In genomic region chr7:6837297-6837925, GRCm38 (mm10) we compare ENCODE assay signal across 23 mouse cellular contexts.
DNase-seq lines count a peak whose midpoint lies in the region; ATAC-seq and TF ChIP-seq lines count a peak whose summit lies in the region.
"Had no signal": no experiment of that assay in that cellular context is flagged by ENCODE, and none has a peak within 500 bp of the region (broad histone marks: within the 10 kb centered on the region; RNA-seq: fewer than 3 reads in every experiment).

No protein-coding gene starts in this region.

- peak overlapping the region; percentile 53; the same call in 1 of the 2 replicates for H3K27ac ChIP-seq in forebrain, embryonic 10.5 days
- H3K27ac ChIP-seq in forebrain, embryonic 11.5 days (ENCODE audit: low read depth, low read length), result no peak overlapping the region
- no peak overlapping the region for H3K27ac ChIP-seq in midbrain, embryonic 11.5 days (ENCODE audit: low read depth, low read length)
- no peak overlapping the region for H3K27ac ChIP-seq in midbrain, postnatal 0 days (ENCODE audit: low read depth, low read length)
- peak overlapping the region; percentile 74 for H3K27ac ChIP-seq in limb, embryonic 11.5 days (replicated peaks; ENCODE audit: low read depth, low read length)
- H3K27ac ChIP-seq: gastrocnemius, adult 2 months; hindbrain, embryonic 13.5 days; kidney, postnatal 0 days; neural tube, embryonic 12.5 days; stomach, postnatal 0 days had no signal

- DNase-seq in forebrain, embryonic 10.5 days (ENCODE audit: extremely low spot score, low spot score), result no peak
- DNase-seq in forebrain, embryonic 11.5 days (ENCODE audit: low spot score), result no peak
- peak; percentile 69 for DNase-seq in midbrain, embryonic 11.5 days (ENCODE audit: low spot score, missing footprints)
- DNase-seq in midbrain, postnatal 0 days (ENCODE audit: low spot score), result no peak
- peak; percentile 57 for DNase-seq in limb, embryonic 11.5 days (ENCODE audit: low spot score)
- DNase-seq: adrenal gland, postnatal 10 days; cerebellum, adult 9-11 months; gastrocnemius, adult 2 months; heart, postnatal 14 days; kidney, adult 18-20 months; left cerebral cortex, postnatal 4 days; lung, embryonic 14.5 days; lung, postnatal 36 days; right cerebral cortex, adult 18-20 months had no signal

- no peak for TF ChIP-seq CTCF in midbrain, postnatal 0 days (IDR thresholded peaks at IDR 0.05)

- H3K4me1 ChIP-seq in forebrain, embryonic 10.5 days, result peaks cover 20% of the 10 kb centered on the region
- H3K4me1 ChIP-seq in forebrain, embryonic 11.5 days (replicated peaks; ENCODE audit: control insufficient read depth, insufficient read depth, low read length), result peaks cover 4% of the 10 kb centered on the region; the same call in 1 of the 2 replicates
- H3K4me1 ChIP-seq in midbrain, embryonic 11.5 days (ENCODE audit: control insufficient read depth, insufficient read depth, low read length), result peaks cover 6% of the 10 kb centered on the region; the same call in 1 of the 2 replicates
- no peaks in the 10 kb centered on the region for H3K4me1 ChIP-seq in midbrain, postnatal 0 days (ENCODE audit: insufficient read depth, low read length)
- peaks cover 11% of the 10 kb centered on the region for H3K4me1 ChIP-seq in limb, embryonic 11.5 days (ENCODE audit: control insufficient read depth, insufficient read depth, low read length)

- no peaks in the 10 kb centered on the region for H3K27me3 ChIP-seq in forebrain, embryonic 10.5 days (ENCODE audit: poor library complexity, severe bottlenecking)
- no peaks in the 10 kb centered on the region for H3K27me3 ChIP-seq in forebrain, embryonic 11.5 days (ENCODE audit: control insufficient read depth, insufficient read depth, low read length)
- no peaks in the 10 kb centered on the region for H3K27me3 ChIP-seq in midbrain, embryonic 11.5 days (ENCODE audit: control insufficient read depth, insufficient read depth, low read length)
- H3K27me3 ChIP-seq in midbrain, postnatal 0 days (ENCODE audit: insufficient read depth, low read length), result no peaks in the 10 kb centered on the region
- no peaks in the 10 kb centered on the region for H3K27me3 ChIP-seq in limb, embryonic 11.5 days (ENCODE audit: control insufficient read depth, insufficient read depth, low read length)
- H3K27me3 ChIP-seq: heart, embryonic 12.5 days; hindbrain, embryonic 13.5 days; neural tube, embryonic 12.5 days had no signal

- WGBS in forebrain, embryonic 10.5 days, result 75% methylated on average over 3 of the region's 3 CpGs
- 77% methylated on average over 3 of the region's 3 CpGs for WGBS in forebrain, embryonic 11.5 days
- WGBS in midbrain, embryonic 11.5 days, result 84% methylated on average over 3 of the region's 3 CpGs
- WGBS in midbrain, postnatal 0 days, result 79% methylated on average over 3 of the region's 3 CpGs
- 6% methylated on average over 3 of the region's 3 CpGs for WGBS in limb, embryonic 11.5 days

- no peak for ATAC-seq in forebrain, embryonic 11.5 days (replicated peaks; ENCODE audit: low FRiP score)
- ATAC-seq in midbrain, embryonic 11.5 days (ENCODE audit: low FRiP score), result no peak
- ATAC-seq in midbrain, postnatal 0 days (ENCODE audit: low FRiP score), result no peak
- peak; percentile 67 for ATAC-seq in limb, embryonic 11.5 days (ENCODE audit: insufficient number of reproducible peaks, low FRiP score, low TSS enrichment, low read depth)
- no peak for ATAC-seq in CD4-positive, CD25-positive, alpha-beta regulatory T cell, adult 4 months
- ATAC-seq in erythroid progenitor cell, adult 5-6 weeks (replicated peaks; ENCODE audit: low FRiP score, poor library complexity, severe bottlenecking), result no peak
- ATAC-seq: activated CD4-positive, CD25-positive, alpha-beta regulatory T cell, adult 4 months had no signal

- H3K4me2 ChIP-seq in forebrain, embryonic 11.5 days (ENCODE audit: low read depth, low read length, severe bottlenecking), result no peak overlapping the region
- H3K4me2 ChIP-seq in midbrain, embryonic 11.5 days, result no peak overlapping the region
- no peak overlapping the region for H3K4me2 ChIP-seq in midbrain, postnatal 0 days (ENCODE audit: low read depth, low read length, poor library complexity, severe bottlenecking)
- no peak overlapping the region for H3K4me2 ChIP-seq in limb, embryonic 11.5 days (ENCODE audit: low read depth, severe bottlenecking)
- H3K4me2 ChIP-seq: heart, embryonic 12.5 days; hindbrain, embryonic 13.5 days; lung, embryonic 14.5 days; neural tube, embryonic 12.5 days had no signal

- H3K9ac ChIP-seq in forebrain, embryonic 11.5 days (ENCODE audit: low read length), result no peak overlapping the region
- H3K9ac ChIP-seq in midbrain, embryonic 11.5 days (ENCODE audit: low read length), result no peak overlapping the region
- H3K9ac ChIP-seq in midbrain, postnatal 0 days (replicated peaks; ENCODE audit: low read length, poor library complexity, severe bottlenecking), result no peak overlapping the region
- H3K9ac ChIP-seq in limb, embryonic 11.5 days (ENCODE audit: low read length), result no peak overlapping the region
- H3K9ac ChIP-seq: heart, embryonic 12.5 days; hindbrain, embryonic 13.5 days; lung, embryonic 14.5 days; neural tube, embryonic 12.5 days had no signal

- H3K9me3 ChIP-seq in forebrain, embryonic 10.5 days, result no peaks in the 10 kb centered on the region
- H3K9me3 ChIP-seq in forebrain, embryonic 11.5 days (ENCODE audit: control insufficient read depth, low read length), result no peaks in the 10 kb centered on the region
- H3K9me3 ChIP-seq in midbrain, embryonic 11.5 days (ENCODE audit: control insufficient read depth, low read length), result no peaks in the 10 kb centered on the region
- no peaks in the 10 kb centered on the region for H3K9me3 ChIP-seq in midbrain, postnatal 0 days (ENCODE audit: low read length)
- no peaks in the 10 kb centered on the region for H3K9me3 ChIP-seq in limb, embryonic 11.5 days (ENCODE audit: control insufficient read depth, low read length)
- H3K9me3 ChIP-seq: G1E; heart, embryonic 12.5 days; hindbrain, embryonic 13.5 days; neural tube, embryonic 12.5 days had no signal

- H3K4me3 ChIP-seq in forebrain, embryonic 10.5 days, result no peak overlapping the region
- no peak overlapping the region for H3K4me3 ChIP-seq in forebrain, embryonic 11.5 days (ENCODE audit: low read depth, low read length)
- no peak overlapping the region for H3K4me3 ChIP-seq in midbrain, embryonic 11.5 days (ENCODE audit: low read depth, low read length)
- H3K4me3 ChIP-seq in midbrain, postnatal 0 days (ENCODE audit: low read depth, low read length), result no peak overlapping the region
- no peak overlapping the region for H3K4me3 ChIP-seq in limb, embryonic 11.5 days (ENCODE audit: low read depth, low read length)
- H3K4me3 ChIP-seq: gastrocnemius, adult 2 months; heart, embryonic 12.5 days; hindbrain, embryonic 13.5 days; neural tube, embryonic 12.5 days had no signal

- no peaks in the 10 kb centered on the region for H3K36me3 ChIP-seq in forebrain, embryonic 10.5 days (replicated peaks)
- H3K36me3 ChIP-seq in forebrain, embryonic 11.5 days (ENCODE audit: control insufficient read depth, insufficient read depth, low read length), result no peaks in the 10 kb centered on the region
- H3K36me3 ChIP-seq in midbrain, embryonic 11.5 days (ENCODE audit: control insufficient read depth, insufficient read depth, low read length), result no peaks in the 10 kb centered on the region
- H3K36me3 ChIP-seq in midbrain, postnatal 0 days (ENCODE audit: insufficient read depth, low read length), result no peaks in the 10 kb centered on the region
- no peaks in the 10 kb centered on the region for H3K36me3 ChIP-seq in limb, embryonic 11.5 days (ENCODE audit: control insufficient read depth, insufficient read depth, low read length)
- H3K36me3 ChIP-seq: G1E; heart, embryonic 12.5 days; hindbrain, embryonic 13.5 days; neural tube, embryonic 12.5 days had no signal

Comparison
In these comparisons a context has a peak if more than half of its experiments do, and no peak if none do; other contexts are left out.
1. DNase-seq: peak in midbrain, embryonic 11.5 days (single experiment) and limb, embryonic 11.5 days (single experiment); none in forebrain, embryonic 10.5 days (single experiment), forebrain, embryonic 11.5 days (single experiment) and midbrain, postnatal 0 days (single experiment).
2. H3K27ac ChIP-seq: peak in forebrain, embryonic 10.5 days (single experiment) and limb, embryonic 11.5 days (single experiment); none in forebrain, embryonic 11.5 days (single experiment), midbrain, embryonic 11.5 days (single experiment) and midbrain, postnatal 0 days (single experiment).